Mouse (Mus musculus): ENCODE measurements around the gene Olfr286. TPM values are rescaled to one million over a fixed set of nuclear protein-coding genes. Genes with fewer than 3 reads are reported as not detected.
A peak's percentile ranks its signal among the peaks of the same experiment; 100 is the strongest.

Olfr286 gene
- total RNA-seq (2014; fragmentation: Nextera tagmentation) (not detected in 2 replicates), total RNA-seq (2017) (not detected in 2 replicates)

GRCm38 (mm10) chr15:98234350-98234749 lies at the start of gene Olfr286:
Gene Olfr286, minus strand, starts transcription at chr15:98234450.
- no peak for ATAC-seq (replicated peaks; ENCODE audit: low FRiP score, low TSS enrichment, poor library complexity, severe bottlenecking)

- ATAC-seq (replicated peaks; ENCODE audit: low FRiP score, low TSS enrichment, poor library complexity, severe bottlenecking), result no peak
Observed at GRCm38 (mm10) chr15:98257776-98258175, 23.5 kb upstream of the Olfr286 start.

- no peak for ATAC-seq (replicated peaks; ENCODE audit: low FRiP score, low TSS enrichment, poor library complexity, severe bottlenecking)
Observed at GRCm38 (mm10) chr15:98257193-98257592, 22.9 kb upstream of the Olfr286 start, which contains the start of gene H1fnt. Gene H1fnt, minus strand, starts transcription at chr15:98257293.

GRCm38 (mm10) chr15:98256271-98256670 lies 22.0 kb upstream of the Olfr286 start:
- no peak for ATAC-seq (replicated peaks; ENCODE audit: low FRiP score, low TSS enrichment, poor library complexity, severe bottlenecking)

- no peak for ATAC-seq (replicated peaks; ENCODE audit: low FRiP score, low TSS enrichment, poor library complexity, severe bottlenecking)
Observed at GRCm38 (mm10) chr15:98235442-98235841, 1.2 kb upstream of the Olfr286 start.

- ATAC-seq (replicated peaks; ENCODE audit: low FRiP score, low TSS enrichment, poor library complexity, severe bottlenecking), result no peak
Observed at GRCm38 (mm10) chr15:98226096-98226495, 8.2 kb downstream of the Olfr286 start.

GRCm38 (mm10) chr15:98225610-98226009 lies 8.6 kb downstream of the Olfr286 start:
- ATAC-seq (replicated peaks; ENCODE audit: low FRiP score, low TSS enrichment, poor library complexity, severe bottlenecking), result no peak

- ATAC-seq (replicated peaks; ENCODE audit: low FRiP score, low TSS enrichment, poor library complexity, severe bottlenecking), result no peak
Observed at GRCm38 (mm10) chr15:98222377-98222776, 11.9 kb downstream of the Olfr286 start.

GRCm38 (mm10) chr15:98220877-98221276 lies 13.4 kb downstream of the Olfr286 start, which contains the start of the genes Gm44579 and Olfr287:
Gene Gm44579, minus strand, starts transcription at chr15:98220977.
Gene Olfr287, minus strand, starts transcription at chr15:98221056.
- ATAC-seq (replicated peaks; ENCODE audit: low FRiP score, low TSS enrichment, poor library complexity, severe bottlenecking), result no peak

GRCm38 (mm10) chr15:98214130-98214529 lies 20.1 kb downstream of the Olfr286 start:
- ATAC-seq (replicated peaks; ENCODE audit: low FRiP score, low TSS enrichment, poor library complexity, severe bottlenecking), result no peak

GRCm38 (mm10) chr15:98213336-98213870 lies 20.8 kb downstream of the Olfr286 start:
- ATAC-seq (replicated peaks; ENCODE audit: low FRiP score, low TSS enrichment, poor library complexity, severe bottlenecking), result no peak

- ATAC-seq (replicated peaks; ENCODE audit: low FRiP score, low TSS enrichment, poor library complexity, severe bottlenecking), result no peak
Observed at GRCm38 (mm10) chr15:98209676-98210075, 24.6 kb downstream of the Olfr286 start.

GRCm38 (mm10) chr15:98195442-98195841 lies 38.8 kb downstream of the Olfr286 start, which contains the start of gene Olfr288:
Gene Olfr288, minus strand, starts transcription at chr15:98195542.
- ATAC-seq (replicated peaks; ENCODE audit: low FRiP score, low TSS enrichment, poor library complexity, severe bottlenecking), result no peak

- ATAC-seq (replicated peaks; ENCODE audit: low FRiP score, low TSS enrichment, poor library complexity, severe bottlenecking), result no peak
Observed at GRCm38 (mm10) chr15:98184456-98184855, 49.8 kb downstream of the Olfr286 start.

- no peak for ATAC-seq (replicated peaks; ENCODE audit: low FRiP score, low TSS enrichment, poor library complexity, severe bottlenecking)
Observed at GRCm38 (mm10) chr15:98181856-98182570, 52.2 kb downstream of the Olfr286 start.

- peak; percentile 99 for ATAC-seq (replicated peaks; ENCODE audit: low FRiP score, low TSS enrichment, poor library complexity, severe bottlenecking)
Observed at GRCm38 (mm10) chr15:98181132-98181711, 53.0 kb downstream of the Olfr286 start.

GRCm38 (mm10) chr15:98180567-98181131 lies 53.6 kb downstream of the Olfr286 start:
- ATAC-seq (replicated peaks; ENCODE audit: low FRiP score, low TSS enrichment, poor library complexity, severe bottlenecking), result no peak

- ATAC-seq (replicated peaks; ENCODE audit: low FRiP score, low TSS enrichment, poor library complexity, severe bottlenecking), result no peak
Observed at GRCm38 (mm10) chr15:98177320-98177719, 56.9 kb downstream of the Olfr286 start.

Data from megakaryocyte-erythroid progenitor cell, adult 5-6 weeks (primary cell).